Mouse (Mus musculus): ENCODE results near the gene Bcs1l. TPM values are rescaled to one million over a fixed set of nuclear protein-coding genes. Genes with fewer than 3 reads are reported as not detected.

Gene Bcs1l
- total RNA-seq (2021): 10 to 100 TPM; 25.2 to 26.4 TPM

- peak; percentile 93 to 96 for DNase-seq (ENCODE audit: extremely low spot score in 1 of 2, low spot score in 1 of 2)
Measured at GRCm38 (mm10) chr1:74587773-74588445, at the start of gene Bcs1l, which contains the start of gene Zfp142. Gene Bcs1l, plus strand, starts transcription at chr1:74588289. Gene Zfp142, minus strand, starts transcription at chr1:74588246.

DNA sequence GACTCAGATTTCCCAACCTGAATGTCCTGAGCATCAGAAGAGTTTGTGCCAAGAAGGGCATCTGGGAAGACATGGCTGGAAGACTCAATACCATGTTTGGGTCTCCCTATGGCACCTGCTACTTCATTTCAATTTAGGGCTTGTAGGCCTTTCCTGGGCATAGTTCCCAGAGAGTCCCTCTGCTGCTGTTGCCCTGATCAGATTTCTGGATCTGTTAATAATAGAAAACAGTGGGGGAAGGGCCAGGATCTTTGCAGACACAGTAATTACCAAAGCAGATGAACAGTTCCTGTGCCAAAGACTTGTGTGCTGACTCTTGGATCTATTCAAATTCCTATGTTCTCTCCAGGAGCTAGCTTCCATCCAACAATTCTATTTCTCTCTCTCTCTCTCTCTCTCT lies 49.4 kb upstream of the Bcs1l start:
- peak in 1 of 2 experiments; percentile 12 for DNase-seq (ENCODE audit: extremely low spot score in 1 of 2, low spot score in 1 of 2)

DNA sequence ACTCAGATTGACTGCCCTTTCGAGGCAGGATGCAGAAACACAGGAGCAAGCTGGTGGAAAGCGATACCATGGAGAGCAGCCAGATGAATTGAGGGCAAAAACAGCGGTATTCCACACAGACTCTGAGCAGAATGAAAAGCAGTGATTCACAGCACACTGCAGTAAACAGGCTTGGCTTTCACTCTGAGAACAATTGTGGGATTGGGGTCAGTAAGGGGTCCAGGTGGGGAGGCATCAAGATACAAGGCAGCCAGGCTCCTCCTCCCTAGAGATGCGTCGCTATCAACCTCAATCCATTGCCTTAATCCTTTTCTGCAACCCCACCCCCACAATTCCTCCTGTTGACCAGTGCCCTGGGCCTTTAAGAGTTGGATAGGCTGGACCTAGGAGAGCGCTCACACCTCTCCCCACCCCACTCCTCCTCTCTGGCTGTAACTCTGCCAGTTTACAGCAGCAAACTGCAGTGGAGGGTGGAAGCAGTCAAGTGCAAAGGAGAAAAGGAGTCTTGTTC lies 45.6 kb upstream of the Bcs1l start, which contains the start of gene Plcd4:
TSS of gene Plcd4 (plus strand) at position 438 of the 511 bp plus-strand sequence.
- peak in 1 of 2 experiments; percentile 6 for DNase-seq (ENCODE audit: extremely low spot score in 1 of 2, low spot score in 1 of 2)

GRCm38 (mm10) chr1:74544184-74544583 lies 43.9 kb upstream of the Bcs1l start, which contains the start of gene Usp37:
Gene Usp37, minus strand, starts transcription at chr1:74544284.
- DNase-seq (ENCODE audit: extremely low spot score in 1 of 2, low spot score in 1 of 2): no peak

GRCm38 (mm10) chr1:74559061-74559460 lies 29.0 kb upstream of the Bcs1l start:
- no peak for DNase-seq (ENCODE audit: extremely low spot score in 1 of 2, low spot score in 1 of 2)

DNA sequence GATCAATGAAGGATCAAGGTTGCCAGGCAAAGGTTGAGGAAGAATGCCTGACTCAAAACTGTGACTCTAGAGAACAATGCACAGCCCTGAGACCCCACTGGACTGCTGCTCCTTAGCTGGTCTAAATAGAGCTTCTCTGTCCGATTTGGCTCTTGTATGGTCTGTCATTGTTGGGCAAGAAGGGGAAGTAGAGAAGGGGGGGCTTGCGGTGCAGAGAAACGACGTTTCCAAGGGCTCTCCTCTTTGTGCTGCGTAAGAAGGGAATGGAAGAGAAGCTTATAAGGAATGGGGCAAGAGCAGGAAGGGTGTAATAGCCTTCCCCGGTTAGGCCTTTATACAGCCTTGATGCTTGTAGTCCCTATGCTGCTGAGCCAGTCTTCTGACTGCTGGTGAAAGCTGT lies 22.3 kb upstream of the Bcs1l start:
- DNase-seq (ENCODE audit: extremely low spot score in 1 of 2, low spot score in 1 of 2): no peak

DNA sequence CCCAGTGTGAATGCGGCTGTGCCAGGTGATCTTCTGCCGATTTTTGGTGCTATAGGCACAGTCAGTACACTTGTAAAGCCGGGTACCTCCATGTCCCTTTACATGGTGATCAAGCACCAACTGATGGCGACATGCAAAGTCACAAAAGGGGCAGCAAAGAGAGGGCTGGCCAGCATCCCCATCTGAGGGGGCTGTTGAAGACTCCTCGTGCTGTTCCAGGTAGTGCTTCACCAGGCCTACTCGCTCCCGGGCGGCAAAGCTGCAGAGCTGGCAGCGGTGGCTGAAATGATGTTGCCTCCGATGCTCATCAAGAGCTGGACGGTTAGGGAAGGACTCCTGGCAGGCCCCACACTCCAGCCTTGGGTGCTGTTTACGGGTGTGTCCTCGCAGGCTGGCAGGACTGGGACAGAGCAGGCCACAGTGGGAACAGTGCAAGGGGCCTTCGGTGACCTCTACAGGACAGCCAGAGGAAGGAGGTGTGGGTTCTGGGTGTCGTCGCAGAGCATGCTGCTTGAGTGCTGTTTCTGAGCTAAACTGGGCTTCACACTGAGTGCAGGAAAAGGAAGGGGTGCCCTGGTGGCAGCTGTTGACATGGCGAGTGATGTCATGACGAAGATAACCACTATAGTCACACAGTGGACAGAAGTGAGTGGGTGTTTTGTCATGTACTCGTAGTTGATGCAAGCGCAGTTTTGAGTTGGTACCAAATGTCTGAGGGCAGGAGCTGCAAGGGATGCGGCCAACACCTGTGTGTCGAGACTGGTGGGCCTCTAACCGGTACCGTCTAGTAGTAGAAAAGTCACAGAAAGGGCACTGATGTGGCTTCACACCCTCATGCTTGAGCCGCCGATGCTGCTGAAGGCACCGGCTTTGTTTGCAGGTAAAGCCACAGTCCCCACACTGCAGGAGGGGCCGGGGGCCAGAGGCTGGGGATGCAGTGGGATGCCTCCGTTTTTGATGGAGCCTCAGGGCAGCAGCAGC lies 18.1 kb upstream of the Bcs1l start:
- DNase-seq (ENCODE audit: extremely low spot score in 1 of 2, low spot score in 1 of 2): no peak

GRCm38 (mm10) chr1:74582621-74583020 lies 5.5 kb upstream of the Bcs1l start:
- no peak for DNase-seq (ENCODE audit: extremely low spot score in 1 of 2, low spot score in 1 of 2)

DNA sequence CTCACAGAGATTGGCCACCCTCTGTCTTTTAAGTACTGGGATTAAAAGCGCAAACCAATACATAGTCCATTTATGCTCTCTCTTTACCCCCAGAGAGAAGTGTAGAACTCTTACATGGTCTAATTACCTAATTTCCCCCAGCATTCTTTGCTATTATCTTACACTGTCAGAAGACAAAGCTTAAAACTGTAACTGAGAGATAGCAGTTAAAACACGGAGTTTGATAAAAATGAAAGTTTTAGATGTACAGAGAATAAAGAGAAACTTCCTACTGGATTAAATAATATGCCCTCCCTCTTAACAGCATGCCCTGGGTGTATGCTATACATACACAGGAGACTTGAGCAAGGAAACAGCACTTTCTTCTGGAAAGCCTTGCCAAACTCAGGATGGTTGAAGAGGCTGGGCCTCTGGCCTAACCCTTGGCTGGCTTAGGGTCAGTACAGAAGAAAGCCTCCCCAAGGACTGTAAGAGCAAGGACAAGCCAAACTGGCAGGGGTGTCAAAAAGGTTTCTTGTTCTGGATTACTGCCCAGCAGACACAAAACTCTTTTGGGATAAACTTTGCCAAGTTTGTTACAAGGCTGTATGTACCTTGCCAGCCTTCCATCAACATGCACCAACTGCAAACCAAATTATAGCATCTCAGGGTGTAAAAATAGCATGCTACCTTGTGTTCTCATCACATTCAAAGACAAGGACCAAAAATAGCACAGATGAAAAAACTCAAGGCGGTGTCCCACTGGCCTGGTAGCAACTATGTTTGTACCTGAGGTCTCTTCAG lies 3.3 kb upstream of the Bcs1l start:
- DNase-seq (ENCODE audit: extremely low spot score in 1 of 2, low spot score in 1 of 2): no peak

GRCm38 (mm10) chr1:74587233-74587772 lies 786 bp upstream of the Bcs1l start:
- DNase-seq (ENCODE audit: extremely low spot score in 1 of 2, low spot score in 1 of 2): no peak

DNA sequence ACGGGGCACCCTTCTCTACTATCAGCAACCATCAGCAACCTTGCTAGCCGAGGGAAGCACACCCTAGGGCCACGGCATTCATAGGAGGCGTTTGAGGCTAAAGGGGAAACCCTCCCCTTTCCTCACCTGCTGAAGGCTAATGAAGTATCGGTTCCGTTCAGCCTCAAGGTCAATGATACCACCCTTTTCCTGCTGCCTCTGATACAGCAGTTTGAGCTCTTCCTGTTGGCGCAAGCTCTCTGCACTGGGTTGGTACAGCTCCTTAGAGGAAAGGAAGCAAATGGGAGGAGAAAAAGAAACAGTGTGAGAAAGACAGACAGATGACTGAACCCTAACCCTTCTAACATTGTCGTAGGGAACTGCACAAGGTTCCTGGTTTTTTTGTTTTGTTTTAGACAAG lies 6.3 kb downstream of the Bcs1l start:
- DNase-seq (ENCODE audit: extremely low spot score in 1 of 2, low spot score in 1 of 2): no peak

- DNase-seq (ENCODE audit: extremely low spot score in 1 of 2, low spot score in 1 of 2): no peak
Measured at GRCm38 (mm10) chr1:74600501-74601266, 12.6 kb downstream of the Bcs1l start.

GRCm38 (mm10) chr1:74601267-74601962 lies 13.3 kb downstream of the Bcs1l start, which contains the start of the genes Rnf25 and Stk36:
Gene Rnf25, minus strand, starts transcription at chr1:74601397.
Gene Stk36, plus strand, starts transcription at chr1:74601445.
- peak; percentile 75 to 79 for DNase-seq (ENCODE audit: extremely low spot score in 1 of 2, low spot score in 1 of 2)

GRCm38 (mm10) chr1:74624183-74624582 lies 36.1 kb downstream of the Bcs1l start:
- no peak for DNase-seq (ENCODE audit: extremely low spot score in 1 of 2, low spot score in 1 of 2)

- no peak for DNase-seq (ENCODE audit: extremely low spot score in 1 of 2, low spot score in 1 of 2)
Measured at GRCm38 (mm10) chr1:74626076-74626475, 38.0 kb downstream of the Bcs1l start.

- DNase-seq (ENCODE audit: extremely low spot score in 1 of 2, low spot score in 1 of 2): no peak
Measured at GRCm38 (mm10) chr1:74628001-74628400, 39.9 kb downstream of the Bcs1l start.

DNA sequence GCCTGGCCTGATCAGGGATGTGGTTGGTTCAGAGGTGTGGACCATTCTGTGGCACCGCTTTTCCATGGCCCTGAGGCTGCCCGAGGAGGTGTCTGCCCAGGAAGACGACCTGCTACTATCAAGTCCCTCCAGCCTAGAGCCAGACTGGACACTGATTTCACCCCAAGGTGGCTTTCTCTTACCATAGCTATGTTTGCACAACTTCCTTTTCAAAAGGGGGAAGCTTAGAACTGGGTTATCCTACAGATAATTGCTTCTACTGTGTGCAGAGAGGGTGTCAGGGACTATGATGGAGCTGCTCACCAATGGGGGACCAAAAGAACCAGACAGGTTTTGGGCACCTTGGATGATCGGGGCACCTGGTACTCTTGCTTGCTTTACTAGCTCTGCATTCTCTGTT lies 44.6 kb downstream of the Bcs1l start:
- no peak for DNase-seq (ENCODE audit: extremely low spot score in 1 of 2, low spot score in 1 of 2)

Data from layer of hippocampus, postnatal 25 days (tissue).